8 mouse cellular contexts compared by ENCODE assay signal in the genomic region with DNA sequence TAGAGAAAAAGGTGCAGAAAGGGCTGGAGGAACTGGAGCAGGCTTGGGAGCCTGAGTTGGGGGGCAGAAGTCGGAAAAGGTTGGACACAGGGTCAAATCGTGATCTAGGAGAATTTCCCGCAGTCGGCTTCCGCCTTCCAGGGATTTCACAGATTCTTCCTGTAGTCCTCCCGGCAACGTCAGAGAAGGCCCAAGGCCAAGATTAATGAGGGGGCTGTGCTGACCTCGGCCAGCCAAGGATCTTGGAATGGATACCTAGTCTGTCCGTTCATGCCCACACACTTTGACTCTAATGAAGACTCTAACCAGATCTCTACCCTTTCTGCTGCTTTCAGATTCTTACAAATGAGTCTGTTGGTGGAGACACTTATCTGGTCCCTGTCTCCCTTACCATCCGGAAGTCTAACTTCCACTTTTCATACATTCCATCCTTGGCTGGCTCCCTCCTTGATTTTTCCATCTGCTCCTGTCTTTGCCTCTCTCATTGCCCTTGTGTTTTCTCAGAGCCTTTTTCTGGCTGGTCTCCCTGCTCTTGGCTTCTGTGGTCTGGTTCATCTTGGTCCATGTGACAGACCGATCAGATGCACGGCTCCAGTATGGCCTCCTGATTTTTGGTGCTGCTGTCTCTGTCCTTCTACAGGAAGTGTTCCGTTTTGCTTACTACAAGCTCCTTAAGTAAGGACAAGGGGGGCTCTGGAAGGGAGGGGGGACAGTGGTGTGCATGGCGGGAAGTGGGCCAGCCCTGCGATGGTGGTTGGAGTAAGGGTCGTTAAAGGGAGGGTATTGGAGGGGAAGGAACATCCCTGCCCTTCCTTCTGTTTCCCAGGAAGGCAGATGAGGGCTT. TPM values are rescaled to one million over a fixed set of nuclear protein-coding genes. Genes with fewer than 3 reads are reported as not detected.
DNase-seq lines count a peak whose midpoint lies in the region; ATAC-seq and TF ChIP-seq lines count a peak whose summit lies in the region.

No protein-coding gene starts in this region.

- peak overlapping the region; percentile 87 for H3K27ac ChIP-seq in bone marrow macrophage, adult 2 months (ENCODE audit: insufficient read depth, low read depth, low read length)

- H3K9me3 ChIP-seq in megakaryocyte, embryonic 14.5 days: no peaks in the 10 kb centered on the region

- H3K27me3 ChIP-seq in megakaryocyte, embryonic 14.5 days (replicated peaks): peaks cover 4% of the 10 kb centered on the region

- no peak for TF ChIP-seq CTCF in bone marrow macrophage, adult 2 months (IDR thresholded peaks at IDR 0.05; ENCODE audit: low read depth, low read length)

- peaks cover 15% of the 10 kb centered on the region for H3K36me3 ChIP-seq in megakaryocyte, embryonic 14.5 days (replicated peaks; ENCODE audit: low read length)

- peak; percentile 13 for DNase-seq in fibroblast of lung, adult 2 months (ENCODE audit: low read depth)
- peak; percentile 62 to 65 for DNase-seq in heart, postnatal 36 days
- DNase-seq in layer of hippocampus, postnatal 25 days (ENCODE audit: extremely low spot score in 1 of 2, low spot score in 1 of 2): peak; percentile 29 to 34
- peak; percentile 43 for DNase-seq in mesoderm, embryonic 11.5 days (ENCODE audit: low read depth, low spot score)
- peak; percentile 83 for DNase-seq in testis, postnatal 10 days (ENCODE audit: low spot score)

- intact Hi-C loops in heart, postnatal 36 days (cut with DNase I): no loop called here

- ATAC-seq in megakaryocyte, adult 5-6 weeks (ENCODE audit: poor library complexity, severe bottlenecking): no peak

- peaks cover 53% of the 10 kb centered on the region for H3K4me1 ChIP-seq in megakaryocyte, embryonic 14.5 days
- peaks cover 16% of the 10 kb centered on the region for H3K4me1 ChIP-seq in bone marrow macrophage, adult 2 months (ENCODE audit: control insufficient read depth, insufficient read depth, low read length)

- TF ChIP-seq POLR2A in bone marrow macrophage, adult 2 months (IDR thresholded peaks at IDR 0.05; ENCODE audit: borderline replicate concordance, low read depth, low read length): no peak

- peak overlapping the region; percentile 94 for H3K4me3 ChIP-seq in megakaryocyte, embryonic 14.5 days (replicated peaks)
- peak overlapping the region; percentile 97 for H3K4me3 ChIP-seq in bone marrow macrophage, adult 2 months (ENCODE audit: insufficient read depth, low read length)

RNA-seq across cellular contexts. Expression of gene Aph1a, which starts 0.8 kb away (rescaled TPM):
- 39.8 and 61.7 TPM in 2 replicates for polyA plus RNA-seq in megakaryocyte, embryonic 14.5 days (2012; ENCODE audit: insufficient read depth, low replicate concordance)
- 28.3 and 31.4 TPM in 2 replicates for total RNA-seq in megakaryocyte, adult 5-6 weeks (2015)
- 38.9 and 39.2 TPM in 2 replicates for total RNA-seq in megakaryocyte, adult 5-6 weeks (2017)
- 116 and 118 TPM in 2 replicates for polyA plus RNA-seq in bone marrow macrophage, adult 2 months (2012; ENCODE audit: insufficient read depth, insufficient read length, missing spikeins)
- total RNA-seq in heart, postnatal 36 days (2021): 100 to 1,000 TPM; 114 to 122 TPM
- 10 to 100 TPM; 71.6 to 76.2 TPM for total RNA-seq in layer of hippocampus, postnatal 25 days (2021)

RNA-seq across cellular contexts. Expression of gene BC028528, which starts 2.7 kb away (rescaled TPM):
- polyA plus RNA-seq in megakaryocyte, embryonic 14.5 days (2012; ENCODE audit: insufficient read depth, low replicate concordance): 0.30 TPM in 1 of 2 replicates, not detected in the other
- total RNA-seq in megakaryocyte, adult 5-6 weeks (2015): 88.2 and 97.9 TPM in 2 replicates
- total RNA-seq in megakaryocyte, adult 5-6 weeks (2017): 114 and 117 TPM in 2 replicates
- polyA plus RNA-seq in bone marrow macrophage, adult 2 months (2012; ENCODE audit: insufficient read depth, insufficient read length, missing spikeins): 145 and 162 TPM in 2 replicates
- total RNA-seq in heart, postnatal 36 days (2021): 10 to 100 TPM; 11.4 to 11.7 TPM
- total RNA-seq in layer of hippocampus, postnatal 25 days (2021): 1 to 10 TPM; 4.2 to 6.5 TPM

RNA-seq across cellular contexts. Expression of gene Car14, which starts 10.0 kb away (rescaled TPM):
- polyA plus RNA-seq in megakaryocyte, embryonic 14.5 days (2012; ENCODE audit: insufficient read depth, low replicate concordance): not detected in 2 replicates
- total RNA-seq in megakaryocyte, adult 5-6 weeks (2015): not detected in 2 replicates
- not detected in 2 replicates for total RNA-seq in megakaryocyte, adult 5-6 weeks (2017)
- polyA plus RNA-seq in bone marrow macrophage, adult 2 months (2012; ENCODE audit: insufficient read depth, insufficient read length, missing spikeins): not detected in 2 replicates
- 100 to 1,000 TPM; 152 to 202 TPM for total RNA-seq in heart, postnatal 36 days (2021)
- 10 to 100 TPM; 12.7 to 13.4 TPM for total RNA-seq in layer of hippocampus, postnatal 25 days (2021)

RNA-seq across cellular contexts. Expression of gene Ciart, which starts 12.5 kb away (rescaled TPM):
- 10.4 and 16.9 TPM in 2 replicates for polyA plus RNA-seq in megakaryocyte, embryonic 14.5 days (2012; ENCODE audit: insufficient read depth, low replicate concordance)
- 1.0 and 1.2 TPM in 2 replicates for total RNA-seq in megakaryocyte, adult 5-6 weeks (2015)
- total RNA-seq in megakaryocyte, adult 5-6 weeks (2017): 0.85 and 1.6 TPM in 2 replicates
- 1.6 and 1.7 TPM in 2 replicates for polyA plus RNA-seq in bone marrow macrophage, adult 2 months (2012; ENCODE audit: insufficient read depth, insufficient read length, missing spikeins)
- 10 to 100 TPM in 1 of 2 experiments, 1 to 10 TPM in 1; 4.5 to 20.1 TPM for total RNA-seq in heart, postnatal 36 days (2021)
- 10 to 100 TPM in 1 of 2 experiments, 1 to 10 TPM in 1; 9.4 to 11.5 TPM for total RNA-seq in layer of hippocampus, postnatal 25 days (2021)

RNA-seq across cellular contexts. Expression of gene Mrps21, which starts 23.2 kb away (rescaled TPM):
- polyA plus RNA-seq in megakaryocyte, embryonic 14.5 days (2012; ENCODE audit: insufficient read depth, low replicate concordance): 36.5 and 191 TPM in 2 replicates
- total RNA-seq in megakaryocyte, adult 5-6 weeks (2015): 143 and 165 TPM in 2 replicates
- 333 and 410 TPM in 2 replicates for total RNA-seq in megakaryocyte, adult 5-6 weeks (2017)
- 227 and 228 TPM in 2 replicates for polyA plus RNA-seq in bone marrow macrophage, adult 2 months (2012; ENCODE audit: insufficient read depth, insufficient read length, missing spikeins)
- 100 to 1,000 TPM; 318 to 326 TPM for total RNA-seq in heart, postnatal 36 days (2021)
- 100 to 1,000 TPM; 151 to 172 TPM for total RNA-seq in layer of hippocampus, postnatal 25 days (2021)

Comparison
In these comparisons a context has a peak if more than half of its experiments do, and no peak if none do; other contexts are left out.
1. DNase-seq: peak in every context shown above with its lines; median percentile 83 in testis, postnatal 10 days; 64 in heart, postnatal 36 days; 43 in mesoderm, embryonic 11.5 days; 32 in layer of hippocampus, postnatal 25 days; 13 in fibroblast of lung, adult 2 months.
2. RNA of gene BC028528, which starts 2.7 kb away (total RNA-seq): 88.2 to 117 TPM in megakaryocyte, adult 5-6 weeks; 11.4 to 11.7 TPM in heart, postnatal 36 days and 4.2 to 6.5 TPM in layer of hippocampus, postnatal 25 days; every median in the first group is over 4 times any median in the second.
3. RNA of gene Car14, which starts 10.0 kb away (total RNA-seq): 152 to 202 TPM in heart, postnatal 36 days and 12.7 to 13.4 TPM in layer of hippocampus, postnatal 25 days; not detected in megakaryocyte, adult 5-6 weeks; every median in the first group is over 10 times any median in the second.